11 mouse cellular contexts compared by ENCODE assay signal in the genomic region with DNA sequence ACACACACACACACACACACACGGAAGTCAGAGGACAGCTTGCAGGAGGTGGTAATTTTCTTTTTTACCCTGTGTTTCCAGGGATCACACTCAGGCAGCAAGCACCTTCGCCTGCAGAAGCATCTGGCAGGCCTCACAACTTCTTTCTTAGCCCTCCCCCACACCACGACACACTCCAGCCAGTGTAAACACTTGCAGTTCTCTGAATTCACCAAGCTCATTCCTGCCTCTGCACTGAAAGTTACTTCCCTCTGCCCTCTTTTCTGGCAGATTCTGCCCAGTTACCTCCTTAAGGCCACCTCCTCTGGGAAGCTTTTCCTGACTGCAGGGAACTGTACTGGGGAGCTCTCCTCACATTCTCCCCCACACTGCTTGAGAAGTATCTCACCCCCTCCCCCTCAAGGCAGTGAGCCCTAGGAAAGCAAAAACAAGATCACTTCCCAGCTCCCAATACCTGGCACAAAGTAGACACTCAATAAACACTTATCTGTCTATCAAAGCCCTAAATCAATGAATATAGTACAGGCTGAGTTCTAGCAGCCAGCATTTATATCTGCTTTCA.
A peak's percentile ranks its signal among the peaks of the same experiment; 100 is the strongest.
DNase-seq lines count a peak whose midpoint lies in the region; ATAC-seq and TF ChIP-seq lines count a peak whose summit lies in the region.
"Had no signal": no experiment of that assay in that cellular context is flagged by ENCODE, and none has a peak within 500 bp of the region (broad histone marks: within the 10 kb centered on the region; RNA-seq: fewer than 3 reads in every experiment).

No protein-coding gene starts in this region.

- TF ChIP-seq POLR2A in lung, adult 2 months (IDR thresholded peaks at IDR 0.05; ENCODE audit: borderline replicate concordance, extremely low read depth, low read depth, low read length) = no peak

- no peaks in the 10 kb centered on the region for H3K36me3 ChIP-seq in forebrain, embryonic 16.5 days (ENCODE audit: control insufficient read depth, insufficient read depth)
- H3K36me3 ChIP-seq: neural tube, embryonic 15.5 days had no signal

- H3K4me3 ChIP-seq in lung, adult 2 months (replicated peaks; ENCODE audit: extremely low read depth, low read depth, low read length) = no peak overlapping the region
- H3K4me3 ChIP-seq in forebrain, embryonic 16.5 days (replicated peaks; ENCODE audit: low read length) = no peak overlapping the region
- H3K4me3 ChIP-seq: heart, adult 2 months; neural tube, embryonic 15.5 days had no signal

- no peak overlapping the region for H3K9ac ChIP-seq in forebrain, embryonic 16.5 days (replicated peaks; ENCODE audit: low read depth, low read length)
- H3K9ac ChIP-seq: neural tube, embryonic 15.5 days had no signal

- no peak overlapping the region for H3K4me2 ChIP-seq in forebrain, embryonic 16.5 days (ENCODE audit: low read length)
- H3K4me2 ChIP-seq: neural tube, embryonic 15.5 days had no signal

- ATAC-seq in erythroblast, adult 5-6 weeks (replicated peaks; ENCODE audit: low FRiP score, poor library complexity, severe bottlenecking) = no peak
- no peak for ATAC-seq in forebrain, embryonic 16.5 days
- ATAC-seq in monocyte, adult 5-6 weeks (replicated peaks; ENCODE audit: insufficient number of reproducible peaks, low FRiP score, low TSS enrichment, poor library complexity, severe bottlenecking) = no peak

- H3K27me3 ChIP-seq in forebrain, embryonic 16.5 days (replicated peaks; ENCODE audit: control insufficient read depth, insufficient read depth, low read length) = no peaks in the 10 kb centered on the region
- H3K27me3 ChIP-seq: neural tube, embryonic 15.5 days had no signal

- peak; percentile 26 for DNase-seq in heart, adult 8-10 months (ENCODE audit: low spot score)
- DNase-seq in heart, postnatal 36 days = no peak
- DNase-seq in urinary bladder, postnatal 14 days (ENCODE audit: low spot score) = peak; percentile 50
- no peak for DNase-seq in urinary bladder, postnatal 4 days (ENCODE audit: low spot score in 2 of 2)
- DNase-seq in lung, adult 2 months = peak; percentile 60
- DNase-seq: layer of hippocampus, adult 9-11 months had no signal

- H3K27ac ChIP-seq in forebrain, embryonic 16.5 days (ENCODE audit: low read length) = no peak overlapping the region
- H3K27ac ChIP-seq: heart, adult 2 months; neural tube, embryonic 15.5 days had no signal

- intact Hi-C loops in heart, postnatal 36 days (cut with DNase I) = no loop called here

- peaks cover 3% of the 10 kb centered on the region for H3K4me1 ChIP-seq in lung, adult 2 months (ENCODE audit: control insufficient read depth, insufficient read depth, low read length)
- no peaks in the 10 kb centered on the region for H3K4me1 ChIP-seq in forebrain, embryonic 16.5 days (replicated peaks; ENCODE audit: control insufficient read depth, insufficient read depth, low read length)
- H3K4me1 ChIP-seq: neural tube, embryonic 15.5 days had no signal

- no peaks in the 10 kb centered on the region for H3K9me3 ChIP-seq in forebrain, embryonic 16.5 days (ENCODE audit: control insufficient read depth, low read length)
- H3K9me3 ChIP-seq: neural tube, embryonic 15.5 days had no signal

- 21% methylated on average over 3 of the region's 3 CpGs for WGBS in lung, adult 2 months
- WGBS in forebrain, embryonic 16.5 days = 62% methylated on average over 3 of the region's 3 CpGs

- no peak for TF ChIP-seq CTCF in lung, adult 2 months (IDR thresholded peaks at IDR 0.05; ENCODE audit: insufficient read depth, low read length)

Comparison
In these comparisons a context has a peak if more than half of its experiments do, and no peak if none do; other contexts are left out.
1. DNase-seq: peak in heart, adult 8-10 months (single experiment), urinary bladder, postnatal 14 days (single experiment) and lung, adult 2 months (single experiment); none in heart, postnatal 36 days (0 of 2) and urinary bladder, postnatal 4 days (0 of 2).